Mouse (Mus musculus): ENCODE results near the gene Ski. TPM values are rescaled to one million over a fixed set of nuclear protein-coding genes. Genes with fewer than 3 reads are reported as not detected.

The Ski gene
- polyA plus RNA-seq, 1 experiment from 2014 or later = 11.3 TPM

DNA sequence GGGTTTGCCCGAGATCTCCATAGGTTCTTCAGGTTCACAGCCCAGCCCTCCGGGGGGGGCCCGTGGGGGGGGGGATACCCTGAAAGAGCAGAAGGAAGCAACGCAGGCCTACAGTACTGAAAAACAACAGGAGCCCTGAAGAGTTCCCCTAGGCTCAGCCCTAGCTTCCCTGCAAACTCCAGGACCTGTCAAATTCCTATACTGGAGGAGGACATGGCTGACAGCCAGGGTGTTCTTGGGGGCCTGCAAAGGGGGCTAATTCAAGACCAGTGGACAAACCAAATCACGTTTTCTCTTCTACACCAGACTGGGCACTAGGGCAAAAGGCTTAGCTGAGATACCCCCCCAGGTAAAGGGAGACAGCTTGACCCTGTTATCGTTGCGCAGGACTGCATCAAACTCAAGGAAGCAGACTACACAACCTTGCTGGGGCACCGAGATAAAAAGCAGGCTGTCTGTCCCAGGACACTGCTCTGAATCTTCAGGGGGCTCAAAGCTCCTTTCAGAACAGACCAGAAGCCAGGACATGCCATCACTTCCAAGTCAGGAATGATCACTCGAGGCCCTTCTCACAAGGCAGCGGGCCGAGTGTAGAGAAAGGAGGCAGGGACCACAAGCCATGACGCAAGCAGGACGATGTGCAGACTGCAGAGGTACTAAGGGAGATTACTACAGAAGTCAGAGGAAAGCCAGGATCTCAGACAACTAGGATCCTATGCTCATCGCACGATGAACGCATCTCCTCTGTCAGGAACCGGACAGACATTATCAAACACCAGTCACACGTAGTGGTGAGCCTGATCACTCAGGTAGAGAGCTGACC is 37.9 kb downstream of the Ski start:
- Histone ChIP-seq H3K27ac (no peak overlapping the region), H3K4me3 (no peak overlapping the region), H3K9me3 (replicated peaks) (no peaks in the 10 kb centered on the region), H3K4me1 (peaks cover 51% of the 10 kb centered on the region), H3K36me3 (ENCODE audit: poor library complexity, severe bottlenecking) (no peaks in the 10 kb centered on the region), H3K9ac (no peak overlapping the region), H3K4me2 (no peak overlapping the region), H3K27me3 (no peaks in the 10 kb centered on the region)
- ATAC-seq = no peak
- WGBS = 84% methylated on average over 18 of the region's 18 CpGs

DNA sequence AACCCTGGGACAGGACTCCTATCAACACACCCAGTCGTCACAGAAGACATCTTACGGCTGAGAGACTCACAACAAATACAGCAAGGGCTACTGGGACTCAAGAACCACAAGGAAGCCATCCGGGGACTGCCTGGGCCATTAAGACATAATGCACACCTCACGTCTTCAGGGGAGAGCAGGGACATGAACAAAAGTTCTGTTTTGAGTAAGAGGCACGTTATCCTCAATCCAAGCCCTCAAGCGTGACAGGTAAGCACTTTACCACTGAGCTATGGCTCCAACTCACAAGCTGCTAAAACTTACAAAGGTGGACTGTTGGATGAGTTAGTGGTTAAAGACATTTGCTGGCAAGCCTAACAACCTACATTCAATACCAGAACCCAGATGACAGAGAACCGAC is 39.2 kb downstream of the Ski start:
- no peak overlapping the region for H3K9ac ChIP-seq
- ATAC-seq = no peak
- H3K27ac ChIP-seq = no peak overlapping the region
- no peaks in the 10 kb centered on the region for H3K36me3 ChIP-seq (ENCODE audit: poor library complexity, severe bottlenecking)
- no peak overlapping the region for H3K4me3 ChIP-seq
- H3K9me3 ChIP-seq (replicated peaks) = no peaks in the 10 kb centered on the region
- no peaks in the 10 kb centered on the region for H3K27me3 ChIP-seq
- WGBS = 91% methylated on average over 7 of the region's 7 CpGs
- H3K4me1 ChIP-seq = peaks cover 51% of the 10 kb centered on the region
- H3K4me2 ChIP-seq = no peak overlapping the region

DNA sequence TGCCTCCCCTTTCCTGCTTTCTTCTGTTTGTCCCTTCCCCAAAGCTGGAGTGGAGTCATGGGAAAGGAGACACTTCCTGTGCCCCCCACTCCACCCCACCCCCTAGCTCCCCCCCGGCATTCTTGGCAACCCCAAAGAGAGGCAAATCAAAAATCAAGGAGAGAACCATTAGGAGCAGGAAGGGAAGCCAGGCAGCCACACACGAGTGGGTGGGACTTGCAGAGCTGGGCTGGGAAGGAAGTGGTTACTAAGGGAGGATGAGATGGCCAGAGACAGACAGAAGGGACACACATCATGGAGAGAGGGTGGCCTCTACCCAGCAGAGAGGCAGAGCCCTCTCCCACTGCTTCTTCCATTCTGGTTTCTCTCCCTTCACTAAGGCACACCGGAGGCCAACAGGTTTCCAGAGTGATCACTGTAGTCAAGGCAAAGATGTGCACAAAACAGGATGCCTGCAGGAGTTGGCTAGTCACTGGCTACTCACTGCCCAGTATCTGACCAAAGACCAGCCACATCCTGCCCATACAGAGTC is 43.3 kb downstream of the Ski start:
- Histone ChIP-seq H3K27ac (peak overlapping the region; percentile 81), H3K9ac (peak overlapping the region; percentile 47), H3K9me3 (replicated peaks) (no peaks in the 10 kb centered on the region), H3K4me1 (peaks cover 60% of the 10 kb centered on the region), H3K4me2 (peak overlapping the region; percentile 36; the same call in 1 of the 2 replicates), H3K36me3 (ENCODE audit: poor library complexity, severe bottlenecking) (no peaks in the 10 kb centered on the region; the same call in 1 of the 2 replicates), H3K27me3 (no peaks in the 10 kb centered on the region), H3K4me3 (no peak overlapping the region)
- 0 out of 2 replicates have a peak, but pooled peaks have one; percentile 25 for ATAC-seq
- WGBS = 44% methylated on average over 3 of the region's 3 CpGs

DNA sequence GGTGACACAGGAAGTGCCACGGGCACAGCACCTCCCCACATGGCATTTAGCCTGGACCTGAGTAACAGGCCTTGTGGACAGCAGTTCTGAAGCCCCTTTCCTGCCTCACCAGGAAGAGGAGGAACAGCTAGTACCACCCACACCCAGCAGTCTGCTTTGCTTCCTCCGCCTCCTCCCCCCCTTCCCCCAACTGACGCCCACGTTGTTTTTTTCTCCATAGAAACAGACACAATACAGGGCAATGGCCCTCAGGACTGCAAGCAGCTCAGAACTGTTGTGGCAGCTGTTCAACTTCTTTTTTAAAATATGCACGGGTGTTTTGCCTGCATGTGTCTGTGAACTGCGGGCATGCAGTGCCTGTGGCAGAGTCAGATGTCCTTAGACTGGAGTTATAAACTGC is 44.1 kb downstream of the Ski start:
- peak overlapping the region; percentile 47 for H3K9ac ChIP-seq
- H3K4me2 ChIP-seq = peak overlapping the region; percentile 36
- no peaks in the 10 kb centered on the region for H3K9me3 ChIP-seq (replicated peaks)
- H3K36me3 ChIP-seq (ENCODE audit: poor library complexity, severe bottlenecking) = no peaks in the 10 kb centered on the region; the same call in 1 of the 2 replicates
- peaks cover 64% of the 10 kb centered on the region for H3K4me1 ChIP-seq
- 6% methylated on average over 6 of the region's 6 CpGs for WGBS
- peak overlapping the region; percentile 81 for H3K27ac ChIP-seq
- H3K27me3 ChIP-seq = no peaks in the 10 kb centered on the region
- ATAC-seq = peak; percentile 68
- no peak overlapping the region for H3K4me3 ChIP-seq

DNA sequence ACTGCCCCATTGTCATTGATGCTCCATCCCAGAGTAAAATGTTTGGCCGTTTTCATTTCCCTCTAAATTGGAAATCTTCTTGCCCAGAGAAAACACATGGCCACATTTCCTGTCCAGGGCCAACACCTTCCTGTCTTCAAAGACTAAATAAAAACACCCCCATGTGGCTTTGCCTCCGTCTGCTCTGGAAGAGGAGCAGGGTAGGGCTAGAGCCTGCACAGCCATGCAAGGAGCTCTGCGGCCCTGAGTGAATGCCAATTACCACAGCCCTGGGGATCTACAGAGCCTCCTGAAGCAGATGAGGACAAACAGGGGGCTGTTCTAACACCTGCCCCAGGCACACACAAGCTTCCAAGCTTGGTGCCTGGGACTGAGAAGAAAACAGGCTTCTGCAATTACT is 46.2 kb downstream of the Ski start:
- WGBS = 62% methylated on average over 3 of the region's 3 CpGs
- no peak for ATAC-seq
- H3K4me3 ChIP-seq = no peak overlapping the region
- no peak overlapping the region for H3K9ac ChIP-seq
- no peak overlapping the region for H3K4me2 ChIP-seq
- H3K27ac ChIP-seq = no peak overlapping the region
- H3K9me3 ChIP-seq (replicated peaks) = no peaks in the 10 kb centered on the region
- H3K36me3 ChIP-seq (ENCODE audit: poor library complexity, severe bottlenecking) = no peaks in the 10 kb centered on the region; the same call in 1 of the 2 replicates
- H3K27me3 ChIP-seq = no peaks in the 10 kb centered on the region
- peaks cover 85% of the 10 kb centered on the region for H3K4me1 ChIP-seq

DNA sequence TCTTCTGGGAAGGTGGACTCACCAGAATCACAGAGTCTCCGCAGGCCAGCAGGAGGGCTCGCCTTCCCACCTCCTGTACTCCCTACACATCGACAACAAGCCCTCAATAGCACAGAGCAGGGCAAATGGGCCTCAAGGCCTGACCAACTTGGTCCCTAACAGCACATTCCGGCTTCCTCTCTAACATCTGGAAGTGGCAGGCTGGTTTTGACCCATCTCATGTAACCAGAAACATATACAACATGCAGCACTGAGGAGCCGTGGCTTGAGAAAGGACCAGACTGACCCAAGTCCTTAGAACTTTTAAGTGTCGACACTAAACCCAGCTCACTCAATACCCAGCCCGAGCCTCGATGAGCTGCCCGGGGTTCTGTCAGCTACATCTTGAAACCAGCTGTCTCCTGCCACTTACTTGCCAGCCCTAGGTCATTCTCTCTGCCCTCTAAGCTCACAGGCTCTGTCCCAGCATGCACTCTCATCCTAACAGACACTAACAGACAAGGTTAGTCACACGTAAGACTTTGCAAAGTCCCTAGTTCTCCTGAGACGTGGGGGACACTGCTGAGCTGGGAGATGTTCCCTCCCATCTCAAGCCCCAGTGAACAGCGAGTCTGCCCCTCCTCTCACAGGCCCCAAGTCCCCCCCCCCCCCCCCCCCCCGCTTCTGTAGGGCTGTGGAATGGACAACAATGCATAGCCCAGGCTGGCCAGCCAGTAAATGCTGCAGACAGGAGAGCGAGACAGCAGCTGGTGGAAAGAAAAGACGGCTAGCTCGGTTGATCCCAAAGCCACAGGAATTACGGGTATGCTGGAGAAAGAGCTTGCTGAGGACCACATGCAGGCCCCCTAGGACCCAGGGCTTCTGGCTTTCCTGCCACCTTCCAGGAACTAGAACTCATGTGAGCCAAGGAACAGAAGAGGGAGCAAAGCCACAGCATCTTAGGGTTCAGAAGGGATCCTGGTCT is 48.3 kb downstream of the Ski start:
- no peak overlapping the region for H3K4me3 ChIP-seq
- H3K27me3 ChIP-seq = no peaks in the 10 kb centered on the region
- H3K27ac ChIP-seq = peak overlapping the region; percentile 92
- peak overlapping the region; percentile 21 for H3K9ac ChIP-seq
- peak overlapping the region; percentile 47 for H3K4me2 ChIP-seq
- peaks cover 87% of the 10 kb centered on the region for H3K4me1 ChIP-seq
- no peaks in the 10 kb centered on the region for H3K9me3 ChIP-seq (replicated peaks)
- H3K36me3 ChIP-seq (ENCODE audit: poor library complexity, severe bottlenecking) = no peaks in the 10 kb centered on the region; the same call in 1 of the 2 replicates
- ATAC-seq = no peak; the same call in 1 of the 2 replicates
- 14% methylated on average over 17 of the region's 17 CpGs for WGBS

DNA sequence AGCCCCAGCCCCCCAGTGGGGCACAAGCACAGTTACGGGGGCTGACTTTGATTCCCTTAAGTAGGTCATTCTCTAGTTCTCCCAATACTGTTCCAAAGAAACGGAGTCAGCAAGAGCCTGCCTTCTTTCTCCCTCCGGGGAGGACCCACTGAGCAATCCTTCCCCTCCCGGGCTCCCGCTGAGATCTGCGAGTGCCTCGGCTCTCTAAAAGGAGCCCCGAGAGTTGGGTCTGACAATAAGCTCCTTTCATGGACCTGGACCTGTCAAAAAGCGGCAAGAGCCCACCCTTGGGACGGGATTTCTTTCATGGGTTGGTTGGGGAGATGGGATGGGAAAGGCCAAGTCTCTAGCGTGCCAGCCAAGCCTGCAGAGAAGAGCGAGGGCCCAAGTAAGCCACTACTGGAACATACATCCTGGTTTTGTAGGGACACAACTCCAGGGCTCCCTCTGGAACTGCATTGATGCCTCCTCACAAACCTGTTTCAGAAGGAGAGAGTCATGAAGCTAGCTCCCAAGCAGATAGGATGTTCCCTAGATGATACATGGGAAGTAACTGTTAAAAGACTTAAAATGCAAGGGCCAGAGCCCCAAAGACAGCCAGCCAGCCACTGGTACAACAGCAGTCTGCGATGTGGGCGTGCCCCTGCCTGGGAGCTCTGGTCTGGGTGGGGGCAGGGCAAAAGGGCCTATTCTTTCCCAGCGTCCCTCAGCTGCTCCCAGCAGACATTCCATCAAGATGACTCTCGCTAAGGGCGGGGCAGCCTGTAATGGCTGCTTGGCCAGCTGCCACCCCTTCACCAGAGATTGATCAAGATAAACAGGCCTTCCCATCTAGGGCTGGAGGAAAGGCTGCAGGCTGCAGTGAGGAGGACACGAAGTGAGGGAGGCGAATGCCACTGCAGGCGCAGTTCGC is 49.2 kb downstream of the Ski start:
- Histone ChIP-seq H3K9me3 (replicated peaks) (no peaks in the 10 kb centered on the region), H3K9ac (peak overlapping the region; percentile 50), H3K4me3 (no peak overlapping the region), H3K27ac (peak overlapping the region; percentile 92), H3K27me3 (no peaks in the 10 kb centered on the region), H3K36me3 (ENCODE audit: poor library complexity, severe bottlenecking) (no peaks in the 10 kb centered on the region; the same call in 1 of the 2 replicates), H3K4me1 (peaks cover 82% of the 10 kb centered on the region), H3K4me2 (peak overlapping the region; percentile 47)
- WGBS = 5% methylated on average over 21 of the region's 21 CpGs
- ATAC-seq = peak; percentile 85

DNA sequence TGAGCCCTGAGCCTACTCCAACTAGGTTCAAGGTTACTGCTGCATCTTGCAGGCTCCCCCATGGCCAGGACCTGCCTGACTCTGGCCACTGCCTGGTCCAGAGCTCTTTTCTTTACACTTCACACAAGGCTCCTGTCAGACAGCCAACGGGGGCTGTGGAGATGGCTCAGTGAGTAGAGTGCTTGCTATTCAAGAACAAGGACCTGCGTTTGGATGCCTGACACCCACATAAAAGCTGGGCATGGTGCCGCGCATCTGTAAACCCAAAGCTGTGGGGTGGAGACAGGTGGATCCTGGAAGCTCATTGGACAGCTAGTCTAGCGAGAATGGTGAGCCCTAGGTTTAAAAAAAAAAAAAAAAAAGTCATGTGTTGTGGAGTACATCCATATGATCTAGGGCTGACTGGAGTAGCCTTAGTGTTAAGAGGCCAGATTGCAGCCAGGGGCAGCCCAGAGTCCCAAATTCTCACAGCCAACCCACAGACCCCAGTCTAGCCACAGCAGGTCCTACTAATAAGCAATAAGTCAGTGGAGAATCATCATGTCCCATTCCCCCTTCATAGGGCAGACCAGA is 50.3 kb downstream of the Ski start:
- H3K27ac ChIP-seq = peak overlapping the region; percentile 92; the same call in 1 of the 2 replicates
- H3K36me3 ChIP-seq (ENCODE audit: poor library complexity, severe bottlenecking) = no peaks in the 10 kb centered on the region; the same call in 1 of the 2 replicates
- no peak overlapping the region; the same call in 1 of the 2 replicates for H3K4me2 ChIP-seq
- no peaks in the 10 kb centered on the region for H3K9me3 ChIP-seq (replicated peaks)
- peak overlapping the region; percentile 50; the same call in 1 of the 2 replicates for H3K9ac ChIP-seq
- H3K4me1 ChIP-seq = peaks cover 71% of the 10 kb centered on the region
- no peak for ATAC-seq
- H3K4me3 ChIP-seq = no peak overlapping the region
- WGBS = 43% methylated on average over 5 of the region's 5 CpGs
- H3K27me3 ChIP-seq = no peaks in the 10 kb centered on the region

DNA sequence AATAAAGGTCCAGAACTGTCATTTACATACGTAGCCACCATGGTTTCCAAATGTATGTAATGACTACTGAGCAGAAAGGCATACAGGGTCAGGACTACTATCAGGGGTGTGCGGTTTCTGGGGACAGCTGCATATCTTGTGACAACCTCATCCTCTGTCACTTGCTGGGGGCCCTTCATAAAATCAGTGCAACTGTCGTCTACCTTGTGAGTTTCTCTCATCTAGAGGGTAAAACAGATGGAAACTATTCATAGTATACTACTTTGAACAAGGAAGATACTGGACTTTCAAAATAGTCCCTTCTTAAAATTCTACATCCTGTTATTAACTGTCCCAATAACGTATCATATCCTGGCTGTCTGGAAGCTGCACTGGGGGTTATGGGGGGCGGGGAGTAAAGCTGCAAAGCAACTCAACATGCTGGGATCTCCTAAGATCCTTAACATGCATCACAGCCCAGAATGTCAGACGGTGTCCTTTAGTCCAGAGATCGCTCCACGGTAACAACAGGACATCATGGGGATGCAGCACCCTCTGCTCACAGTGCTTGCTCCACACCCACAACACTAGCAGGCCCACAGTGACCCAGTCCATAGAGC is 51.7 kb downstream of the Ski start:
- WGBS = 87% methylated on average over 8 of the region's 8 CpGs
- no peak overlapping the region for H3K9ac ChIP-seq
- H3K36me3 ChIP-seq (ENCODE audit: poor library complexity, severe bottlenecking) = no peaks in the 10 kb centered on the region
- H3K4me2 ChIP-seq = no peak overlapping the region
- H3K4me3 ChIP-seq = no peak overlapping the region
- no peak overlapping the region for H3K27ac ChIP-seq
- no peak for ATAC-seq
- no peaks in the 10 kb centered on the region for H3K9me3 ChIP-seq (replicated peaks)
- H3K4me1 ChIP-seq = peaks cover 59% of the 10 kb centered on the region
- no peaks in the 10 kb centered on the region for H3K27me3 ChIP-seq

DNA sequence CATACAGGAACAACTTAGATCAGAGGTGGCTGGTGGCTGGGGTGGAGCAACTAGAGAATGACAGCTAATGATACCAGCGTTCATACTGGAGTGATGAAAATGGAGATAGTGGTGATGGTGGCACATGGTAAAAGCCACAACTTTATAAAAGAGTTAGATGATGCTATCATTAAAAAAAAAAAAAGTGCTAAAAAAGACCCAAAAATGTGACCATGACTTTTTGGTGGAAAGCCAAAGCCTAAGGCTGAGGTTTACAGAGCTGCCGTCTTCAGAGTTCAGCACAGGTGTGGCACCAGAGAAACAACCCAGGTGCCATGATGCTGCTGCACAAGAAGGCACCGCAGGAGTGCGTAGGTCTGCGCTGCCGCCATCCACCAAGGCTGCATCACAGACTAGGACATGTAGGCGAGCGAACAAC is 53.5 kb downstream of the Ski start:
- Histone ChIP-seq H3K36me3 (ENCODE audit: poor library complexity, severe bottlenecking) (peaks cover 7% of the 10 kb centered on the region; the same call in 1 of the 2 replicates), H3K4me1 (peaks cover 57% of the 10 kb centered on the region), H3K4me2 (no peak overlapping the region), H3K27me3 (no peaks in the 10 kb centered on the region), H3K9me3 (replicated peaks) (no peaks in the 10 kb centered on the region), H3K4me3 (no peak overlapping the region), H3K9ac (no peak overlapping the region), H3K27ac (no peak overlapping the region)
- WGBS = 94% methylated on average over 8 of the region's 8 CpGs
- ATAC-seq = no peak
